Mouse (Mus musculus) kidney, adult 2 months (tissue): ENCODE data around the gene Gm17949. TPM values are rescaled to one million over a fixed set of nuclear protein-coding genes. Genes with fewer than 3 reads are reported as not detected.

Experiments
- DNase-seq: peaks from one replicate; pipeline ENCODE4 v3.0.0; 2021
- H3K27ac ChIP-seq: fragments of 200-500 bp; 2 replicates; pipeline ENCODE4 v1.5.1; 2012; ENCODE audit warnings: low read depth, low read length, control low read depth, inconsistent platforms; ENCODE audit not compliant: insufficient read depth
- H3K27me3 ChIP-seq: fragments of 200-500 bp; replicated peaks from 2 replicates; pipeline ENCODE4 v1.6.1; 2012; ENCODE audit warnings: mild to moderate bottlenecking, moderate library complexity, low read length, inconsistent platforms; ENCODE audit not compliant: control insufficient read depth, insufficient read depth
- H3K36me3 ChIP-seq: fragments of 200-500 bp; 2 replicates; pipeline ENCODE4 v1.6.1; 2012; ENCODE audit warnings: mild to moderate bottlenecking, moderate library complexity, low read length, inconsistent platforms; ENCODE audit not compliant: control insufficient read depth, insufficient read depth
- H3K4me1 ChIP-seq: fragments of 200-500 bp; 2 replicates; pipeline ENCODE4 v1.6.1; 2011; ENCODE audit warnings: low read length; ENCODE audit not compliant: control insufficient read depth, insufficient read depth
- H3K4me3 ChIP-seq: fragments of 200-500 bp; 2 replicates; pipeline ENCODE4 v1.5.1; 2011; ENCODE audit warnings: mild to moderate bottlenecking, low read depth, low read length, control low read depth; ENCODE audit not compliant: insufficient read depth
- CTCF ChIP-seq: fragments of 200-500 bp; conservative IDR thresholded peaks from 2 replicates; pipeline ENCODE4 v1.5.1; 2011; ENCODE audit warnings: low read depth, mild to moderate bottlenecking, control low read depth, low read length, moderate library complexity, mixed read lengths; ENCODE audit not compliant: insufficient read depth, insufficient read length
- POLR2A ChIP-seq: fragments of 200-500 bp; IDR thresholded peaks from one replicate; pipeline ENCODE4 v1.6.1; 2011; ENCODE audit warnings: low read depth, low read length, control low read depth
- WGBS: fragments of 180-500 bp; shearing (Covaris S2); methylation state at CpG from one replicate; pipeline ENCODE4 v1.1.7; 2018; 5-methylcytosine and 5-hydroxymethylcytosine counted together
- polyA plus RNA-seq: library from polyadenylated mRNA; depleted of rRNA; stranded (reverse); fragments of >200 nt; gene quantifications from 2 replicates; pipeline ENCODE4 v1.2.3, GENCODE M21; 2012

Gm17949 gene
- polyA plus RNA-seq, 1 experiment = 0.11 TPM

DNA sequence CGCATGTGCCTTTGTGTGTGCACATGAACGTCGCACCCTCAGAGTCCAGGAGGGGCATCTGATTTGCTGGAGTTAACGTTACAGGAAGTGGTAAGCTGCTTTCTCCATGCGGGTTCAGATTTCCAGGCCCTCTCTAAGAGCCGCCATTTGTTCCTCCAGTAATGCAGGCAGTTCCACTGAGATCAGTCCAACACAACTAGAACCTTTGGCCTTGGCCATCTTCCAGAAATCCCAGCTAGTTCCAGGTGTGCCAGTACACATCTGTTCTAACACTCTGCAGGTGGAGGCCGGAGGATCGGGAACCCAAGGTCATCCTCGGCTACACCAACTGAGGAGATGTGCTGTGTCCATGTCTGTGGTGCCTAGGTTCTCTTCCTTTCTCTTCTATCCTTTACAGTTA, 26.4 kb upstream of the Gm17949 start:
- Histone ChIP-seq H3K27ac (no peak overlapping the region), H3K4me3 (no peak overlapping the region), H3K27me3 (no peaks in the 10 kb centered on the region), H3K4me1 (no peaks in the 10 kb centered on the region), H3K36me3 (no peaks in the 10 kb centered on the region)
- DNase-seq = peak; percentile 23
- WGBS = 73% methylated on average over 9 of the region's 9 CpGs
- TF ChIP-seq CTCF (no peak), POLR2A (no peak)

DNA sequence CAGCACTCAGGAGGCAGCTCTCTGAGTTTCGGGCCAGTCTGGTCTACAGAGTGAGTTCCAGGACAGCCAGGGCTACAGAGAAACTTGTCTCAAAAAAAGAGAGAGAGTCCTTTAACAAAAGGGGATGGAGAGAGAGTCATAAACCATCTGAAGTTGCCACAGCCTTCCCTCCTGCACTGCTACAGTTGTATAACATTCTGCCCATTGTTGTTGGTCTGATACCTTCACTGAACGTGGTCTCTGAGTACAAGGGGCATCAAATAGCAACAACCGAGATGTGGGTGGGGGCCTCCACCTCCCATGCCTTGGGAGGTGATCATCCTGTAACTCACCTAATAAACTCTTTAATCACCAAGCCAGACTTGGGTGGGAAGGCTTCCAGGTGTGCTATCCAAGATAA, 25.6 kb upstream of the Gm17949 start:
- H3K4me1 ChIP-seq = no peaks in the 10 kb centered on the region
- no peak overlapping the region for H3K4me3 ChIP-seq
- no peaks in the 10 kb centered on the region for H3K27me3 ChIP-seq
- WGBS = 68% methylated on average over 3 of the region's 3 CpGs
- no peaks in the 10 kb centered on the region for H3K36me3 ChIP-seq
- H3K27ac ChIP-seq = no peak overlapping the region
- DNase-seq = no peak
- TF ChIP-seq CTCF (no peak), POLR2A (no peak)

DNA sequence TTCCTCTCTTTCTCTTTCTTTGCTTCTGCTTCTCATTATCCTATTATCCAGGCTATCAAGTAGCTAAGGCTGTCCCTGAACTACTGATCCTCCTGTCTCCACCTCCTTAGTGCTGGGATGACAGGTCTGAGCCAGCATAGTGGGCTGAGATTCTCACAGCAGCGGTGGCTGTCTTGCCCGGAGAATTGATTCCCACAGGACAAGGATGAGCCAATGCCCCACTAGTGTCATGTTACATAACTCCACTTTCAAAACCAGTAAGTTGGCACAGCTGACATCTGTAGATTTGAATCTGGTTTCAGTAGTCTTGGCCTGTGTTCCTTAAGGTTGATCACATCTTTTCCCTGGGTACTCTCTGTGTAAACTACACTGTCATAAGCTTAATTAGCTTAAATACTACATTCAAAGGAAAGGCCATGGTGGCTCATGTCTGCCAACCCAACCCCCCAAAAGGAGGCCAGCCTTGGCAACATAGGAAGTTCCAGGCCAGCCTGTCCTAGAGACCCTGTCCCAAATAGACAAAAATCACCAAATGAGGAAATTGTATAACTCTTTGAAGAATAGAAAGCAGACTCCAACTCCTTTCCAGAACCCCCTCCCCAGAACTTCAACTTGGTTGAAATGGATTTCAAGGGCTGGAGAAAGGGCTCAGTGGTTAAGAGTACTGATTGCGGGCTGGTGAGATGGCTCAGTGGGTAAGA, 25.0 kb upstream of the Gm17949 start:
- 93% methylated on average over 3 of the region's 3 CpGs for WGBS
- DNase-seq = no peak
- TF ChIP-seq CTCF = no peak
- no peak for TF ChIP-seq POLR2A
- Histone ChIP-seq H3K4me1 (peaks cover 4% of the 10 kb centered on the region; the same call in 1 of the 2 replicates), H3K27ac (no peak overlapping the region), H3K27me3 (no peaks in the 10 kb centered on the region), H3K36me3 (no peaks in the 10 kb centered on the region), H3K4me3 (no peak overlapping the region)

DNA sequence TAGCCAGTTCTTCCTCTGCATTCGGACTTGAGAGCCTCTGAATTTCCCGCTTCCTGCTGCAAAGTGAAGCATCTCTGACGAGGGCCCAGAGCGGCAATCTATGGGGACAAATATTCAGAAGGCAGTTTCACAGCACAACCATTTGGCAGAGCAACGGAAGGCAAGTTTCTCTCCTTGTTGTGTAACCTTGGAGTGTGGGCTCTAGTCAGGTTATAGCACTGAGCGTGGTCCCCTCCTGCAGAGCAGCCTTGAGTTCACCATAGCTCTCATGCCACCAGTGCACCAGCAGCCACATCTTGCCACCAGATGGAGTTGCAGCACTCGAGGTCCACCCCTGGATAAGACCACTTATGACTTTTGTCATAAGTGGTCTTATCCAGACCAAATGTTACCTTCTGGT, 22.8 kb upstream of the Gm17949 start:
- Histone ChIP-seq H3K4me3 (no peak overlapping the region), H3K4me1 (peaks cover 4% of the 10 kb centered on the region; the same call in 1 of the 2 replicates), H3K27ac (no peak overlapping the region), H3K36me3 (no peaks in the 10 kb centered on the region), H3K27me3 (no peaks in the 10 kb centered on the region)
- TF ChIP-seq CTCF = no peak
- TF ChIP-seq POLR2A = no peak
- 83% methylated on average over 7 of the region's 7 CpGs for WGBS
- no peak for DNase-seq

DNA sequence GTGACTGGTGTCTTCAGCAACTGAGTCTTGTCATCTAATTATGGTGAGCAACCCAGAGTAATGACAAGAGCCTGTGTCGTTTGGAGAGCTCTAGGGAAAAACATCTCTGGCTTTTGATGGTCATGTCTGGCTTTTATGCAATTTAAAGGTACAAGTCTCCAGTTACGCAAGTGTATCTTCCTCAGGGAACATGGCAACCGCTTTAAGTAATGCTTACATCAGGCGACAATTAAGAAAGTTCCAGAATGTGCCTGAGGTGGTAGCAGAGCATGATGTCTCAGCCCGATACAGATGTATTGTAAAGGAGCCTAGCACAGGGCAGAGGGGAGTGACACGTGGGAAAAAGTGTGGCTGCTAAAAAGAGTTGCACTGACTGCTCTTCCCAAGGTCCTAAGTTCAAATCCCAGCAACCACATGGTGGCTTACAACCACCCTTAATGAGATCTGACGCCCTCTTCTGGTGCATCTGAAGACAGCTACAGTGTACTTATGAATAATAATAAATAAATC, 22.3 kb upstream of the Gm17949 start:
- H3K36me3 ChIP-seq = no peaks in the 10 kb centered on the region; the same call in 1 of the 2 replicates
- H3K27me3 ChIP-seq = no peaks in the 10 kb centered on the region
- DNase-seq = no peak
- TF ChIP-seq CTCF (no peak), POLR2A (no peak)
- no peak overlapping the region for H3K27ac ChIP-seq
- WGBS = 71% methylated on average over 7 of the region's 7 CpGs
- H3K4me3 ChIP-seq = no peak overlapping the region
- H3K4me1 ChIP-seq = peaks cover 4% of the 10 kb centered on the region; the same call in 1 of the 2 replicates

DNA sequence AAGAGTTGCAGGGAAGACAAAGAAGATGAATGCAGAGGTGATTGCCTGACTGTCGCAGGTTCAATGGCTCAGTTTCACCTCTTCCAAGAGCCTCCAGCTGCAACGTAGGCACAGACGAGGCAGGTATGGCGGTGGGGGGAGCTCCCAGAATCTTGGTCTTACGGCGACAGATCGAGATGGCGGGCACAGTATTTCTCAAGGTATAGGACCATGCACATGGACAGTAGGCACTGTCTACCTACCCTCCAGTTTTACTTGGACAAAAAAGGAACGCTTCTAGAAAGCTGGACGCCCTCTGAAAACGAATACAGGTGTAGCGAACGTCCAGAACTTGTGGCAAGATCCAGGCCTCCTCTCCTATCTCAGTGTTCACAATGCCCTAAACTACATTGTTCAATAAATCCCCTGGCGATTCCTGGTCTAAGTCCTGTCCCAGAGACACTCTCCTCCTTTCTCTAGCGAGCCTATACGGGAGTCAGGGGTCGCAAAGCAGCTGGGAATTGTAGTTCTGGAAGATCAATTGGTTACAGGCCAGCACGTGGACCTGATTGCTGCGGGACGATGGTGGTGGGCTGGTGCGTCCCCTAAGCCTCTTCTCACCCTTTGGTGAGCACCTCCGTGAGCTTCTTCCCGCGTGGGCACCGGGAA, 21.7 kb upstream of the Gm17949 start:
- Histone ChIP-seq H3K4me1 (peaks cover 4% of the 10 kb centered on the region; the same call in 1 of the 2 replicates), H3K27ac (peak overlapping the region; percentile 49), H3K36me3 (no peaks in the 10 kb centered on the region; the same call in 1 of the 2 replicates), H3K4me3 (peak overlapping the region; percentile 69), H3K27me3 (no peaks in the 10 kb centered on the region)
- DNase-seq = peak; percentile 90
- 2% methylated on average over 25 of the region's 25 CpGs for WGBS
- TF ChIP-seq POLR2A (no peak), CTCF (no peak)
